Mouse (Mus musculus): ENCODE measurements around the gene M1ap.

M1ap gene

DNA sequence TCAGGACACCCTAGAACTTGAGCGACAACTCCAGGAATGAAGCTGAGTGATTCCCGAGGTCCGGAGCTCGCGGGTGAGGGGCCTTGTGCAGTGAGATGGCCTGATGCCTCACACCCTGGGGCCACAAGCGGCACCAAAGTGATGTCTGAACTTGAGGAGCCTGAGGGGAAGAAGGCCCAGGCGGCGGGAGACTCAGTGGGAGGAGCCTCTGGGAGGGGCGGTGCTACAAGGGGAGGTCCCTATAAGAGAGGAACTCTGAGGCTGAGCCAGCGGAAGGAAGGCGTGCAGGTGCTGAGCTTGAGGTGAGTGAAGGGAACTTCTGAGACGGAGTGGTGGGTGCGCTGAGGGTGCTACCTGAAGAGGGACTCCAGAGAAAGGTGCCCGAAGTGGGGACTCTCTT, at the start of gene M1ap:
Gene M1ap, plus strand, starts transcription at position 252 of the 400 bp plus-strand sequence.
- no peak for DNase-seq

GRCm38 (mm10) chr6:82897311-82897710, 49.4 kb upstream of the M1ap start:
- no peak for DNase-seq

GRCm38 (mm10) chr6:82898227-82898626, 48.5 kb upstream of the M1ap start:
- DNase-seq = no peak

GRCm38 (mm10) chr6:82898745-82899144, 48.0 kb upstream of the M1ap start:
- DNase-seq = no peak

DNA sequence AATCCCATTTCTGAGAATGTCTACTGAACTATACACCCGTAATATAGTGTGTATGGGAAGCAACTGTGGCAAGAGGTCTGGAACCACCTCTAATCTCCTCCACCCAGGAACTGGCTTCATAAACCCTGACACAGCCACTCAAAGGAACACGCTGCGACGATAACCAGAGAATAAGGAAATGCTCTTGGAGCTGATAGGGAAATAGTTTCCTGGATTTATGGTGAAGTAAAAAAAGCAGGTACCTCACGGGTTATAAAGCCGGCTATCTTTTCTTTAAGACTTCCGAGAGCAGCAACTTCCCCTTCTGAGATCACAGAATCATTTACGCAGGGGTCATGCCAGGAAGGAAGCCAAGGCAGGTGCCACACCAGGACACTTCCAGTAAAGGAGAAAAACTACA, 44.1 kb upstream of the M1ap start:
- no peak for DNase-seq

DNA sequence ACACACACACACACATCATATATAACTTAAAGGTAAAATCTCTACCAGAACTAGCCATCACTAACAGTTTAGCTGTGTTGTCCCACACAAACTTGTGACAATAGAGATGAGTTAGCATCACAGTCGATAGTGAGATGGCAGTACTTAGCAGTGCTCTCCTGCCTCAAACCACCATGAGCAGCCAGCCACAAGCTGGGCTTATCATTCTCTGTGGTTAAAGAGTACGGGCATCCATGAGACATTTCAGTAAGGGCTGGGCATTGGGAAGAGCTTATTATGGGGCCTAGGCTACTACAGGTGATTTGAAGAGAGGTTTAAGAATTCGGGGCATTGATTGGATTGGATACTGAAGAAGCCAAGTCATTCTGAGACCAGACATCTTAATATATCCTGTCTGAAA, 39.7 kb upstream of the M1ap start:
- DNase-seq = no peak

DNA sequence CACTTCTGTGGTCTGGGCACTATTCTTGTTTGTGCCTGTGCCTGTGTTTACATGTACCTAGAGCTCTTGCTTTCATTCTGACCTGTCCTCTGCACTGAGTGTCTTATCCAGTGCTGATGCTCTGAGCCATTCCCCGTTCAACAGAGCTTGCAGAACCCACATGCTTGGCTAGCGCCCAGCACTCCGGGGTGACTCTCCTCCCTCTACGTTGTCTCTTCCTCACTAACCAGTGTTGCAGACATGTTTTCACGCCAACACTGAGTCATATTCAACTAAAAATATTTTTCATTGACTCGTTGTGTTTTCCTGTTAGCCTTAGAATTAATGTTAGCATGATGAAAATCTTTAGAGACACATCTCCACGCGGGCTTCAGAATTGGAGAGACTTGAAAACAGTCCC, 38.7 kb upstream of the M1ap start:
- peak; percentile 31 to 45 for DNase-seq

GRCm38 (mm10) chr6:82909136-82909855, 37.4 kb upstream of the M1ap start:
- peak; percentile 68 to 76 for DNase-seq

DNA sequence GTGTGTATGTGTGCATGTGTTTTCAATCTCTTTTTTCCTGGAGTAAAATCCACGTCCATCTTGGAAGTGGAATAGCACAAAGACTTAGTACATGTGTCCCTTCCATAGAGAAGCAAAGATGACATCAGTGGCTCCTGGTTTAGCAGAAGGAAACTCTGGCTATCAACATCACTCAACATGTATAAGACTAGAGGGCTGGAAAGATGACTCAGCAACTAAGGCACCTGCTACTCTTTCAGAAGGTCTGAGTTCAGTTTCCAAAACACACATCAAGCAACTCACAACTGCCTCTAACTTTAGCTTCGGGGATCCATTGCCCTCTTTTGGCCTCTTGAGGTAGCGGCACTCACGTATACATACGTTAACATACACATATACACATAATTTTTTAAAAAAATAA, 35.4 kb upstream of the M1ap start:
- no peak for DNase-seq

- peak; percentile 32 to 41 for DNase-seq
Observed at GRCm38 (mm10) chr6:82913336-82914247, 33.1 kb upstream of the M1ap start.

DNA sequence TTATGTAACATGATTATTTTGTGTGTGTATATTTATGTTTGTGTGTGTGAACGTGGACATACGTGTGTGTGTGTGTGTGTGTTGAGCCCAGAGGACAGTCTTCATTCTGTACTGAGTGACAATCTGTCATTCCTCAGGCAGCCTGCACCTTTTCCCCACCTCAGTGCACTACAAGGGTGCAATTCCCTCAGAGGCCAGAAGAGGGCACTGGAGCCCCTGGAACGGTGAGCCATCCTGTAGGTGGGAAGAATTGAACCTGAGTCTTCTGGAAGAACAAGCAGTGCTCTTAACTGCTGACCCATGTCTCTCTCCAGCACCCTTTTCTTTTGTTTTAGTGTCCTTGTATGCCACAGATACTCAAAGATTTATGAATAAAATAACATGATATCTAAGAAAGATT, 30.8 kb upstream of the M1ap start:
- DNase-seq = peak; percentile 91 to 95

DNA sequence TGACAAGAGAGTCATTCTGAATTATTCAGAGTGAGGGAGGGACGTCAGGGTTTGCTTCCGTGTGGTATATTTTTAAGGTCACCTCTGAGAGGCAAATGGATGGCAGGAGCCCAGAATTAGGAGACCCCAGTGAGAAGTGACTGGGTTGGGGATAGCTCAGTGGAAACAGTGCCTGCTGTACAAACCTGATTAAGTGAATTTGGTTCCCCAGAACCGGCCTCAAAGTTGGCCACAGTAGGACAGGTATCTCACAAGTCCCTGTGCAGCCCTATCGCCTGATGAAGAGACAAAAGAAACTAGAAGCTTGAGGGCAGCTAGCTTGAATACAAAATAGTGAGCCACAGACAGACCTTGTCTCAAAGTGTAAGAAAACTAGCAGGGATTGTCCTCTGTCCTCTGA, 30.2 kb upstream of the M1ap start:
- DNase-seq = peak; percentile 21 to 39

- peak; percentile 96 to 97 for DNase-seq
Observed at GRCm38 (mm10) chr6:82917076-82917777, 29.5 kb upstream of the M1ap start.

- DNase-seq = no peak
Observed at GRCm38 (mm10) chr6:82917778-82918129, 28.9 kb upstream of the M1ap start.

DNA sequence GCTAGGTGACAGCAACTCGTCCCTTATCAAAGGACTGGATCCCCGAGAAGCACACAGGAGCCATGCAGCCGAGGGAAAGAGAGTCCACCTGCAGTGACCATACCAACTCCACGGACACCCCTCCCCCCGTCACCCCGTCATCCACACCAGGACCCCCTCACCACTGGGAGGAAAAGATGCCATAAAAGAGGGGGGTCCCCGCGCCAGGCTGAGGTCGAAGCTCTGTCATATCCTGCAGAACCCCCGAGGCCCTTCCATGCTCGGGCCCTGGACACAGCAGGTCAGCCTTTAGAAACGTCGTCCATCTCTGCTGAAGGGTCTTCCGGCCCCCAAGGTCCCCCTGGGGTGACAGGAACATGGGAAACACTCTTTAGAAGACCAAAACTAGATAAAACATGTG, 28.3 kb upstream of the M1ap start:
- peak; percentile 44 to 56 for DNase-seq

- DNase-seq = no peak
Observed at GRCm38 (mm10) chr6:82919520-82919919, 27.2 kb upstream of the M1ap start.

DNA sequence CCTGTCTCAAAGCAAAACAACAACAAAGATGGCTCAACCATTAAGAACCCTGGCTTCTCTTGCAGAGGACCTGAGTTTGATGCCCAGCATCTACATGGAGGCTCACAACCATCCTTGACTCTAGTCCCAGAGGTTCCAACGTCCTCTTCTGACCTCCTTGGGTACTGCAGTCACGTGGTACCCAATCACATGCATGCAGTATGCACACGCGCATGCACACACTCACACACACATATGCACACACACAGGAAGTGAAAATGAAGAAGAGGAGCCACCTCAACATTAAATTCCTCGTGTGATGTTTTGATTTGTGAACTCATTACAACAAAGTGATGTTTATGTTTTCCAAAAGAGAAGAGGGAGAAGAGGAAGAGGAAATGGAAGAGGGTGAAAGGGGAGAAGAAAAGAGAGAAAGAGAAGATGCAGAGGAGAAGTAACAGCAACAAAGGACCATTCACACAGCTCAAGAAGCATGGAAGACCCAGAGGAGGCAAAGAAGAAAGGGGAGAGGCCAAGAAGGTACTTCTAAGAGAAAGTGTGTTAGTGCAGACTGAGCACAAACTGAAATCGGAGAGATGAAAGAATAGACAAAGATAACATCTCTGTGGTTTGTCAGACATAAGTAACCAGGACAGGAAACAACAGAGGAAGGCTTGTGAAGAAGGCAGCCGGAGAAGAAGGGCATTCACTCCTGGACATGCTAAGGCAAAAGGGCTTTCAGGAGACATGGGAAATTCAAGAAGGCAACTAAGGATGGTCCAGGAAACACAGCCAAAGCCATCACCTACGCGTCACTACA, 25.1 kb upstream of the M1ap start:
- DNase-seq = no peak

DNA sequence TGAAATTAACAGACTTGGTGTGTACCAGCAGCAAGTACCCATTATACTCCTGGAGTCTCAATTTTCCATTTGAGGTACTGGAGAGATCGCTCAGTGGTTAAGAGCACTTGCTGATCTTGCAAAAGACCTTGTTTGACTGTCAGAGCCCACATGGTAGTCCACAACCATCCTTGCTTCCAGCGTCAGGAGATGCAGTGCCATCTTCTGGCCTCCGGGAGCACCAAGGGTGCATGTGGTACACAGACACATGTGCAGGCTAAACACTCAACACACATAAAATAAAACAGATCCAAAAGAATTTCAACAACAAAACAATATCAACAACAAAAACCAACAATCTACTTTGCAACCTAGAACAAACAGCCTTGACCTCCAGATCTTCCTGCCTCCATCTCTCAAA, 21.7 kb upstream of the M1ap start:
- no peak for DNase-seq

- DNase-seq = peak; percentile 59 to 67
Observed at GRCm38 (mm10) chr6:82926106-82926505, 20.6 kb upstream of the M1ap start.

- peak; percentile 73 to 82 for DNase-seq
Observed at GRCm38 (mm10) chr6:82926528-82926927, 20.2 kb upstream of the M1ap start.

GRCm38 (mm10) chr6:82927617-82928016, 19.1 kb upstream of the M1ap start:
- DNase-seq = no peak

- DNase-seq = no peak
Observed at GRCm38 (mm10) chr6:82934616-82935230, 12.0 kb upstream of the M1ap start.

Measured in cerebellum, postnatal 14 days (tissue).